15 mouse cellular contexts compared by ENCODE assay signal in genomic region chr9:88120536-88120935, GRCm38 (mm10).
"Had no signal": no experiment of that assay in that cellular context is flagged by ENCODE, and none has a peak within 500 bp of the region (broad histone marks: within the 10 kb centered on the region; RNA-seq: fewer than 3 reads in every experiment).

No protein-coding gene starts in this region.

- H3K9me3 ChIP-seq: limb, embryonic 10.5 days; limb, embryonic 13.5 days; liver, embryonic 12.5 days; liver, embryonic 15.5 days had no signal

- H3K27ac ChIP-seq: kidney, postnatal 0 days; layer of hippocampus, adult 2 months; limb, embryonic 13.5 days; liver, embryonic 12.5 days; liver, embryonic 15.5 days had no signal

- H3K4me2 ChIP-seq: limb, embryonic 13.5 days; liver, embryonic 12.5 days; liver, embryonic 15.5 days; midbrain, embryonic 11.5 days had no signal

- H3K36me3 ChIP-seq: limb, embryonic 10.5 days; limb, embryonic 13.5 days; liver, embryonic 12.5 days; liver, embryonic 15.5 days had no signal

- H3K9ac ChIP-seq: limb, embryonic 13.5 days; liver, embryonic 12.5 days; liver, embryonic 15.5 days had no signal

- H3K27me3 ChIP-seq: limb, embryonic 13.5 days; liver, embryonic 12.5 days; liver, embryonic 15.5 days had no signal

- H3K4me3 ChIP-seq: layer of hippocampus, adult 2 months; limb, embryonic 10.5 days; limb, embryonic 13.5 days; liver, embryonic 12.5 days; liver, embryonic 15.5 days had no signal

- ATAC-seq: liver, embryonic 12.5 days had no signal

- DNase-seq: kidney, postnatal 25 days; layer of hippocampus, adult 9-11 months; liver; lung, adult 2 months; lung, postnatal 14 days; lung, postnatal 4 days; midbrain, embryonic 14.5 days; thymus, postnatal 25 days had no signal

- H3K4me1 ChIP-seq: liver, embryonic 12.5 days; liver, embryonic 15.5 days had no signal
